In the genomic region with DNA sequence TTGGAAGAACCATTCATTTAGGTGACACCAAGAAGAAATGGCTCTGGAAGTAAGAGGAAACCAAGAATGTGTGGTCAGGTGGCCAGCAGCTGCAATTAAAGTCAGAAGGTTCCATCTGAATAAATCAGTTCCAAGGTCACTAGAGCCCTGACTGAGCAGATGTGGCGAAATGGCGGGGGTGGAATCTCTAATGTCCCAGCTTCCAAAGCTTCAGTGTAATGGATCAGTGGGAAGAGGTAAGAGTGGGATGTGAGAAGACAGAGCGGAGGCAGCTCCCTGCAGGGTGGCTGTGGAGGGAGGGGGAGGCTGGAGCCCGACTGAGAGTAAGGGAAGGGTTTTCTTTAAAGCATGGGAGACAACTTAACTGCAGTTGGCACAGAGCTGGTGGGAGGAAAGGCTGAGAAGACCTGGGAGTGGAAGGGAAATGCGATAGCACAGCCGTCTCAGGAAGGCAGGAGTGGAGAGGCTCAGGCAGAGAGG, we compare ENCODE assay signal across 9 mouse cellular contexts. TPM values are rescaled to one million over a fixed set of nuclear protein-coding genes. Genes with fewer than 3 reads are reported as not detected.
DNase-seq lines count a peak whose midpoint lies in the region; ATAC-seq and TF ChIP-seq lines count a peak whose summit lies in the region.
"Had no signal": no experiment of that assay in that cellular context is flagged by ENCODE, and none has a peak within 500 bp of the region (broad histone marks: within the 10 kb centered on the region; RNA-seq: fewer than 3 reads in every experiment).

No protein-coding gene starts in this region.

- H3K27me3 ChIP-seq in heart, embryonic 13.5 days (replicated peaks) = no peaks in the 10 kb centered on the region
- no peaks in the 10 kb centered on the region for H3K27me3 ChIP-seq in C2C12 (ENCODE audit: control insufficient read depth, insufficient read depth, insufficient read length)
- H3K27me3 ChIP-seq in embryonic facial prominence, embryonic 10.5 days (replicated peaks; ENCODE audit: low read depth, poor library complexity, severe bottlenecking) = no peaks in the 10 kb centered on the region
- no peaks in the 10 kb centered on the region for H3K27me3 ChIP-seq in forebrain, embryonic 14.5 days (replicated peaks; ENCODE audit: control insufficient read depth, insufficient read depth, low read length)

- no peak for TF ChIP-seq CTCF in C2C12 (IDR thresholded peaks at IDR 0.05; ENCODE audit: control insufficient read depth, insufficient read depth, insufficient read length)

- H3K4me2 ChIP-seq in heart, embryonic 13.5 days = no peak overlapping the region; the same call in 1 of the 2 replicates
- H3K4me2 ChIP-seq in forebrain, embryonic 14.5 days (ENCODE audit: low read length) = no peak overlapping the region

- H3K36me3 ChIP-seq in heart, embryonic 13.5 days = peaks cover 9% of the 10 kb centered on the region
- H3K36me3 ChIP-seq in C2C12 (ENCODE audit: control insufficient read depth, insufficient read depth) = no peaks in the 10 kb centered on the region
- H3K36me3 ChIP-seq in embryonic facial prominence, embryonic 10.5 days (replicated peaks) = peaks cover 19% of the 10 kb centered on the region
- H3K36me3 ChIP-seq in forebrain, embryonic 14.5 days (ENCODE audit: control insufficient read depth, insufficient read depth, low read length) = no peaks in the 10 kb centered on the region

- H3K27ac ChIP-seq in heart, embryonic 13.5 days (replicated peaks) = peak overlapping the region; percentile 16; the same call in 1 of the 2 replicates
- H3K27ac ChIP-seq in embryonic facial prominence, embryonic 10.5 days (replicated peaks) = peak overlapping the region; percentile 63
- H3K27ac ChIP-seq in forebrain, embryonic 14.5 days (ENCODE audit: low read depth, low read length) = no peak overlapping the region

- no peak for DNase-seq in heart, postnatal 25 days (ENCODE audit: low spot score)
- DNase-seq in embryonic facial prominence, embryonic 10.5 days (ENCODE audit: low spot score) = peak; percentile 13
- DNase-seq in kidney, postnatal 25 days = peak; percentile 39 to 66
- no peak for DNase-seq in forebrain, embryonic 14.5 days (ENCODE audit: low spot score)
- DNase-seq: cerebellum, adult 11 months had no signal

- H3ac ChIP-seq in C2C12 (ENCODE audit: control insufficient read depth, insufficient read length, low read depth) = no peak overlapping the region

- ATAC-seq in heart, embryonic 13.5 days (ENCODE audit: extremely low read depth, insufficient number of reproducible peaks, low FRiP score, low TSS enrichment) = no peak
- ATAC-seq in inflammation-experienced regulatory T-cells, adult 6 months = no peak
- ATAC-seq in forebrain, embryonic 14.5 days = no peak
- ATAC-seq in granulocyte monocyte progenitor cell, adult 5-6 weeks (replicated peaks; ENCODE audit: poor library complexity, severe bottlenecking) = no peak

- H3K9ac ChIP-seq in heart, embryonic 13.5 days = peak overlapping the region; percentile 48
- no peak overlapping the region for H3K9ac ChIP-seq in forebrain, embryonic 14.5 days (ENCODE audit: low read length)

- peaks cover 72% of the 10 kb centered on the region for H3K79me2 ChIP-seq in C2C12 (ENCODE audit: control insufficient read depth, insufficient read depth)

- 53% methylated on average over 6 of the region's 6 CpGs for WGBS in heart, embryonic 13.5 days
- 60% methylated on average over 6 of the region's 6 CpGs for WGBS in embryonic facial prominence, embryonic 10.5 days
- WGBS in forebrain, embryonic 14.5 days = 63% methylated on average over 6 of the region's 6 CpGs

- peaks cover 66% of the 10 kb centered on the region for H3K4me1 ChIP-seq in heart, embryonic 13.5 days
- H3K4me1 ChIP-seq in embryonic facial prominence, embryonic 10.5 days = peaks cover 41% of the 10 kb centered on the region
- H3K4me1 ChIP-seq in forebrain, embryonic 14.5 days (ENCODE audit: control insufficient read depth, insufficient read depth, low read length) = 0 out of 2 replicates have a peak, but pooled peaks cover 3% of the 10 kb centered on the region

- intact Hi-C loops in heart, postnatal 25 days (cut with DNase I) = loop anchor here (5.0 kb wide), 1 partner anchor 36 kb away; no protein-coding TSS in a partner anchor

- H3K9me3 ChIP-seq in heart, embryonic 13.5 days = no peaks in the 10 kb centered on the region; the same call in 1 of the 2 replicates
- H3K9me3 ChIP-seq in embryonic facial prominence, embryonic 10.5 days = no peaks in the 10 kb centered on the region
- no peaks in the 10 kb centered on the region for H3K9me3 ChIP-seq in forebrain, embryonic 14.5 days (replicated peaks; ENCODE audit: control insufficient read depth, low read length)

- peaks cover 40% of the 10 kb centered on the region for H3K79me3 ChIP-seq in C2C12 (ENCODE audit: low read depth)

- no peak overlapping the region for H3K4me3 ChIP-seq in heart, embryonic 13.5 days
- no peak overlapping the region for H3K4me3 ChIP-seq in C2C12 (ENCODE audit: insufficient read depth, poor library complexity, severe bottlenecking)
- H3K4me3 ChIP-seq in embryonic facial prominence, embryonic 10.5 days = no peak overlapping the region
- no peak overlapping the region for H3K4me3 ChIP-seq in forebrain, embryonic 14.5 days (ENCODE audit: low read depth, low read length)

TF ChIP-seq in C2C12, 6 proteins besides CTCF, POLR2A, EP300 and RAD21:
- TF ChIP-seq USF1 (IDR thresholded peaks at IDR 0.05; ENCODE audit: low read depth) = peak; percentile 61
- no peak for TF ChIP-seq MYOG (IDR thresholded peaks at IDR 0.05; ENCODE audit: control insufficient read depth, extremely low read depth, insufficient read length)
TF ChIP-seq in C2C12: peak in this region for 1.

RNA-seq across cellular contexts. Expression of a gene that starts 3.2 kb away (rescaled TPM):
- polyA plus RNA-seq in heart, embryonic 13.5 days (2015; fragmentation: Nextera tagmentation; extraction: Ambion mirVana) = 233 and 270 TPM in 2 replicates
- 100 to 1,000 TPM; 211 to 235 TPM for total RNA-seq in heart, postnatal 25 days (2021)
- polyA plus RNA-seq in C2C12 (2012; fragmentation: generic; extraction: Trizol) = 254 TPM
- 189 and 194 TPM in 2 replicates for polyA plus RNA-seq in embryonic facial prominence, embryonic 10.5 days (2016; fragmentation: Nextera tagmentation; extraction: Ambion mirVana)
- polyA plus RNA-seq in inflammation-experienced regulatory T-cells, adult 6 months (2017; shearing (Covaris generic)) = 1 to 10 TPM; 2.0 to 5.5 (median 3.3) TPM
- 163 and 181 TPM in 2 replicates for polyA plus RNA-seq in forebrain, embryonic 14.5 days (2014; fragmentation: Nextera tagmentation; extraction: Ambion mirVana)
- total RNA-seq in granulocyte monocyte progenitor cell, adult 5-6 weeks (2014; fragmentation: Nextera tagmentation) = 89.1 and 89.4 TPM in 2 replicates
- 52.2 and 65.1 TPM in 2 replicates for total RNA-seq in granulocyte monocyte progenitor cell, adult 5-6 weeks (2017)

RNA-seq across cellular contexts. Expression of a gene that starts 16.5 kb away (rescaled TPM):
- 50.1 and 51.8 TPM in 2 replicates for polyA plus RNA-seq in heart, embryonic 13.5 days (2015; fragmentation: Nextera tagmentation; extraction: Ambion mirVana)
- 100 to 1,000 TPM; 291 to 357 TPM for total RNA-seq in heart, postnatal 25 days (2021)
- 29.4 TPM for polyA plus RNA-seq in C2C12 (2012; fragmentation: generic; extraction: Trizol)
- 21.9 and 22.1 TPM in 2 replicates for polyA plus RNA-seq in embryonic facial prominence, embryonic 10.5 days (2016; fragmentation: Nextera tagmentation; extraction: Ambion mirVana)
- polyA plus RNA-seq in inflammation-experienced regulatory T-cells, adult 6 months (2017; shearing (Covaris generic)) = 100 to 1,000 TPM; 124 to 178 (median 145) TPM
- 37.3 and 37.9 TPM in 2 replicates for polyA plus RNA-seq in forebrain, embryonic 14.5 days (2014; fragmentation: Nextera tagmentation; extraction: Ambion mirVana)
- 505 and 572 TPM in 2 replicates for total RNA-seq in granulocyte monocyte progenitor cell, adult 5-6 weeks (2014; fragmentation: Nextera tagmentation)
- total RNA-seq in granulocyte monocyte progenitor cell, adult 5-6 weeks (2017) = 503 and 505 TPM in 2 replicates

RNA-seq across cellular contexts. Expression of a gene that starts 59.3 kb away (rescaled TPM):
- 18.8 and 19.3 TPM in 2 replicates for polyA plus RNA-seq in heart, embryonic 13.5 days (2015; fragmentation: Nextera tagmentation; extraction: Ambion mirVana)
- total RNA-seq in heart, postnatal 25 days (2021) = 1 to 10 TPM; 7.9 to 9.7 TPM
- 15.1 TPM for polyA plus RNA-seq in C2C12 (2012; fragmentation: generic; extraction: Trizol)
- 31.3 and 33.4 TPM in 2 replicates for polyA plus RNA-seq in embryonic facial prominence, embryonic 10.5 days (2016; fragmentation: Nextera tagmentation; extraction: Ambion mirVana)
- polyA plus RNA-seq in inflammation-experienced regulatory T-cells, adult 6 months (2017; shearing (Covaris generic)) = 10 to 100 TPM; 37.3 to 41.8 (median 40.6) TPM
- polyA plus RNA-seq in forebrain, embryonic 14.5 days (2014; fragmentation: Nextera tagmentation; extraction: Ambion mirVana) = 44.8 and 46.7 TPM in 2 replicates
- 21.1 and 21.8 TPM in 2 replicates for total RNA-seq in granulocyte monocyte progenitor cell, adult 5-6 weeks (2014; fragmentation: Nextera tagmentation)
- total RNA-seq in granulocyte monocyte progenitor cell, adult 5-6 weeks (2017) = 12.7 and 13.3 TPM in 2 replicates

Comparison
In these comparisons a context has a peak if more than half of its experiments do, and no peak if none do; other contexts are left out.
1. DNase-seq: peak in embryonic facial prominence, embryonic 10.5 days (single experiment) and kidney, postnatal 25 days (2 of 2); none in heart, postnatal 25 days (single experiment) and forebrain, embryonic 14.5 days (single experiment).
2. RNA of a gene that starts 3.2 kb away (polyA plus RNA-seq): 254 TPM in C2C12 (single experiment), 233 to 270 TPM in heart, embryonic 13.5 days, 189 to 194 TPM in embryonic facial prominence, embryonic 10.5 days and 163 to 181 TPM in forebrain, embryonic 14.5 days; 2.0 to 5.5 TPM in inflammation-experienced regulatory T-cells, adult 6 months; every median in the first group is over 10 times any median in the second.